Mouse (Mus musculus) thymus, adult 2 months (tissue): ENCODE results near the gene Espn.

Experiments
- CTCF ChIP-seq: fragments of 200-500 bp; IDR thresholded peaks from 2 replicates; pipeline ENCODE4 v1.5.1; 2012; ENCODE audit warnings: mild to moderate bottlenecking, control low read depth, low read length, moderate library complexity, borderline replicate concordance; ENCODE audit not compliant: control insufficient read depth, poor library complexity, insufficient read depth; ENCODE audit errors: extremely low read depth
- POLR2A ChIP-seq: fragments of 200-500 bp; IDR thresholded peaks from 2 replicates; pipeline ENCODE4 v1.6.1; 2012; ENCODE audit warnings: mild to moderate bottlenecking, low read length, control low read depth, moderate library complexity; ENCODE audit not compliant: control insufficient read depth, poor library complexity, insufficient read depth; ENCODE audit errors: extremely low read depth

DNA sequence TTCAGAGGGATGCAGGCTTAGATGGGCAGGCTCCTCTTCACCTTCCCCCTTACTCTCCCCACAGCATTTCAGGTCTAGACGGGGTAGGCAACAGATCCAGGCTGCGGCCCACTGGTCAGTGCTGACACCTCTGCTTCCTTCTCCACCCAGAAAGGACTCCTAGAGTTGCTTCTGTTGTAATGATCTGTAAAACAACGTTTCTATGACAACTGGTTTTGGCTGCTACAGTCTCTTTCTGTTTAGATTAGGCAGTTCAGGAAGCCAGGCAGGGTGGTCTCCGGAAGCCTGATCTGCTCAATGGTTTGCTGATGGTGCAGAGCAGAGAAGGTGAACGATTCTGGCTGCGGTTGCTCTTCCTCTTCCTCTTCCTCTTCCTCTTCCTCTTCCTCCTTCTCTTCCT is 49.3 kb upstream of the Espn start:
- TF ChIP-seq CTCF (no peak), POLR2A (no peak)
